Mouse (Mus musculus) neural tube, embryonic 11.5 days (tissue): Measurements from ENCODE around the gene Uchl5. TPM values are rescaled to one million over a fixed set of nuclear protein-coding genes. Genes with fewer than 3 reads are reported as not detected.

Experiments
- polyA plus RNA-seq: library from polyadenylated mRNA; unstranded; fragments of >200 nt; fragmentation: Nextera tagmentation; extraction: Ambion mirVana; gene quantifications from 2 replicates; pipeline ENCODE4 v1.2.1, GENCODE M21; 2014

The Uchl5 gene
- polyA plus RNA-seq, 1 experiment from 2014 or later = 74.4 TPM

Other genes with a start within 250 kb of the Uchl5 start
- 1.3 TPM in 2 replicates for gene B3galt2, start 136.6 kb upstream of the Uchl5 start, polyA plus RNA-seq
- 23.2 and 23.3 TPM in 2 replicates for gene Cdc73, start 74.4 kb upstream of the Uchl5 start, polyA plus RNA-seq
- 68.0 and 73.6 TPM in 2 replicates for gene Glrx2, start 60.9 kb upstream of the Uchl5 start, polyA plus RNA-seq
- 33.3 and 37.6 TPM in 2 replicates for gene Trove2, start 204 bp upstream of the Uchl5 start, polyA plus RNA-seq
- gene Rgs2, start 226.9 kb downstream of the Uchl5 start, polyA plus RNA-seq = 53.3 and 57.7 TPM in 2 replicates